In the genomic region with DNA sequence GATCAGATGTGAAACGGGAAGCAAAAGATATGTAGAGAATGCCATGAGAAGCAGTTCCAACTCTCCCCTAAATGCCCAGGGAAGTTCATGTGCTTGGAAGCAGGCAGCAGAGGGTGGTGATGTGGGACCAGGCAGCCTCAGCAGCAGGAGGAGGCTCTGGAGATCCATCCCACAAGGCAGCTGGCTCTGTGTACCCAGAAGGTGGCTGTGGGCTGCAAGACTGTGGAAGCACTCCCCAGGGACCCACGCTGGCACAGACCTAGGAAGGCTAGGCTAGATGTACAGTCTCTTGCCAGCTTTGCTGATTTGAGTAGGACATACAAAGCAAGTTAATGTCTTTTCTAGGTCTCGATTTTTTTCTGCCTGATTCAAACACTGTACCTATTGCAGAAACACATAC, we compare ENCODE assay signal across 9 mouse cellular contexts.
DNase-seq lines count a peak whose midpoint lies in the region; ATAC-seq and TF ChIP-seq lines count a peak whose summit lies in the region.
"Had no signal": no experiment of that assay in that cellular context is flagged by ENCODE, and none has a peak within 500 bp of the region (broad histone marks: within the 10 kb centered on the region; RNA-seq: fewer than 3 reads in every experiment).

No protein-coding gene starts in this region.

- 84% methylated on average over 3 of the region's 3 CpGs for WGBS in heart, embryonic 10.5 days
- 76% methylated on average over 3 of the region's 3 CpGs for WGBS in liver, embryonic 12.5 days (ENCODE audit: insufficient replicate concordance)

- H3K4me2 ChIP-seq in myocyte (ENCODE audit: low read depth) = peak overlapping the region; percentile 51
- H3K4me2 ChIP-seq in liver, embryonic 12.5 days = no peak overlapping the region
- H3K4me2 ChIP-seq: intestine, embryonic 15.5 days had no signal

- H3ac ChIP-seq in myocyte (ENCODE audit: control insufficient read depth, insufficient read length) = no peak overlapping the region

- H3K4me3 ChIP-seq in heart, embryonic 10.5 days = no peak overlapping the region
- H3K4me3 ChIP-seq in layer of hippocampus, adult 2 months = no peak overlapping the region
- no peak overlapping the region for H3K4me3 ChIP-seq in myocyte
- no peak overlapping the region for H3K4me3 ChIP-seq in liver, embryonic 12.5 days
- H3K4me3 ChIP-seq: intestine, embryonic 15.5 days had no signal

- peak overlapping the region; percentile 59 for H3K27ac ChIP-seq in heart, embryonic 10.5 days
- no peak overlapping the region for H3K27ac ChIP-seq in layer of hippocampus, adult 2 months
- no peak overlapping the region for H3K27ac ChIP-seq in liver, embryonic 12.5 days
- H3K27ac ChIP-seq: intestine, embryonic 15.5 days had no signal

- H3K9ac ChIP-seq in liver, embryonic 12.5 days = no peak overlapping the region
- H3K9ac ChIP-seq: intestine, embryonic 15.5 days had no signal

- H3K4me1 ChIP-seq in heart, embryonic 10.5 days = peaks cover 82% of the 10 kb centered on the region
- H3K4me1 ChIP-seq in liver, embryonic 12.5 days = 0 out of 2 replicates have a peak, but pooled peaks cover 16% of the 10 kb centered on the region

- H3K9me3 ChIP-seq in heart, embryonic 10.5 days = no peaks in the 10 kb centered on the region
- H3K9me3 ChIP-seq in liver, embryonic 12.5 days (replicated peaks) = no peaks in the 10 kb centered on the region
- H3K9me3 ChIP-seq: intestine, embryonic 15.5 days had no signal

- ATAC-seq in liver, embryonic 12.5 days = no peak
- ATAC-seq: intestine, embryonic 15.5 days had no signal

- no peak for DNase-seq in heart, embryonic 10.5 days (ENCODE audit: low spot score)
- DNase-seq in heart, adult 9 months (ENCODE audit: low spot score in 2 of 2) = no peak
- peak; percentile 45 to 48 for DNase-seq in layer of hippocampus, adult 2 months (ENCODE audit: low spot score in 2 of 2)
- no peak for DNase-seq in layer of hippocampus, adult 9-10 months (ENCODE audit: low spot score)
- peak; percentile 46 to 50 for DNase-seq in layer of hippocampus, adult 8-10 months (ENCODE audit: low spot score in 2 of 2)
- DNase-seq in thymus, postnatal 10 days (ENCODE audit: low spot score in 2 of 2) = no peak

- TF ChIP-seq POLR2A in myocyte (IDR thresholded peaks at IDR 0.05; ENCODE audit: insufficient read length, low read depth) = no peak

- 0 out of 2 replicates have a peak, but pooled peaks cover 5% of the 10 kb centered on the region for H3K36me3 ChIP-seq in heart, embryonic 10.5 days
- peaks cover 4% of the 10 kb centered on the region for H3K36me3 ChIP-seq in myocyte (ENCODE audit: control insufficient read depth, insufficient read depth)
- H3K36me3 ChIP-seq in liver, embryonic 12.5 days = peaks cover 8% of the 10 kb centered on the region; the same call in 1 of the 2 replicates
- H3K36me3 ChIP-seq: intestine, embryonic 15.5 days had no signal

- no peaks in the 10 kb centered on the region for H3K27me3 ChIP-seq in heart, embryonic 10.5 days (ENCODE audit: insufficient read depth, poor library complexity, severe bottlenecking)
- H3K27me3 ChIP-seq in myocyte (ENCODE audit: control insufficient read depth, insufficient read depth, insufficient read length) = no peaks in the 10 kb centered on the region
- no peaks in the 10 kb centered on the region for H3K27me3 ChIP-seq in liver, embryonic 12.5 days (replicated peaks)
- H3K27me3 ChIP-seq: intestine, embryonic 15.5 days had no signal

- peaks cover 61% of the 10 kb centered on the region for H3K79me2 ChIP-seq in myocyte (ENCODE audit: control insufficient read depth, insufficient read depth)

- no peak for TF ChIP-seq CTCF in layer of hippocampus, adult 2 months (conservative IDR thresholded peaks at IDR 0.05)

TF ChIP-seq in myocyte, 11 proteins besides CTCF, POLR2A, EP300 and RAD21:
- TF ChIP-seq TCF12 (IDR thresholded peaks at IDR 0.05; ENCODE audit: insufficient read depth, poor library complexity, severe bottlenecking) (no peak), SRF (IDR thresholded peaks at IDR 0.05; ENCODE audit: control insufficient read depth, insufficient read length, low read depth) (no peak), TCF3 (IDR thresholded peaks at IDR 0.05; ENCODE audit: insufficient read length, low read depth) (no peak), MYOG (IDR thresholded peaks at IDR 0.05; ENCODE audit: control insufficient read depth in 1 of 3, insufficient read depth in 1 of 3, insufficient read length in 2 of 3, low read depth in 2 of 3) (peak in 2 of 3 experiments; percentile 59 to 78), E2F4 (IDR thresholded peaks at IDR 0.05; ENCODE audit: insufficient read depth) (no peak), CEBPB (IDR thresholded peaks at IDR 0.05; ENCODE audit: insufficient read depth, poor library complexity, severe bottlenecking) (no peak), MYOD1 (IDR thresholded peaks at IDR 0.05; ENCODE audit: control insufficient read depth in 1 of 3, insufficient read length in 2 of 3, low read depth in 2 of 3) (peak in 2 of 3 experiments; percentile 67 to 72), POLR2AphosphoS2 (IDR thresholded peaks at IDR 0.05; ENCODE audit: insufficient read length, low read depth) (no peak), MAX (IDR thresholded peaks at IDR 0.05; ENCODE audit: low read depth) (no peak), USF1 (IDR thresholded peaks at IDR 0.05; ENCODE audit: low read depth) (no peak), REST (IDR thresholded peaks at IDR 0.05; ENCODE audit: insufficient read depth, insufficient read length) (no peak)

Comparison
In these comparisons a context has a peak if more than half of its experiments do, and no peak if none do; other contexts are left out.
1. DNase-seq: peak in layer of hippocampus, adult 2 months (2 of 2) and layer of hippocampus, adult 8-10 months (2 of 2); none in heart, embryonic 10.5 days (single experiment), heart, adult 9 months (0 of 2), layer of hippocampus, adult 9-10 months (single experiment) and thymus, postnatal 10 days (0 of 2).